Mouse (Mus musculus): ENCODE measurements around the gene Srrm1. TPM values are rescaled to one million over a fixed set of nuclear protein-coding genes. Genes with fewer than 3 reads are reported as not detected.

The Srrm1 gene
- polyA plus RNA-seq (2015; fragmentation: Nextera tagmentation; extraction: Ambion mirVana), result 179 and 198 TPM in 2 replicates

DNA sequence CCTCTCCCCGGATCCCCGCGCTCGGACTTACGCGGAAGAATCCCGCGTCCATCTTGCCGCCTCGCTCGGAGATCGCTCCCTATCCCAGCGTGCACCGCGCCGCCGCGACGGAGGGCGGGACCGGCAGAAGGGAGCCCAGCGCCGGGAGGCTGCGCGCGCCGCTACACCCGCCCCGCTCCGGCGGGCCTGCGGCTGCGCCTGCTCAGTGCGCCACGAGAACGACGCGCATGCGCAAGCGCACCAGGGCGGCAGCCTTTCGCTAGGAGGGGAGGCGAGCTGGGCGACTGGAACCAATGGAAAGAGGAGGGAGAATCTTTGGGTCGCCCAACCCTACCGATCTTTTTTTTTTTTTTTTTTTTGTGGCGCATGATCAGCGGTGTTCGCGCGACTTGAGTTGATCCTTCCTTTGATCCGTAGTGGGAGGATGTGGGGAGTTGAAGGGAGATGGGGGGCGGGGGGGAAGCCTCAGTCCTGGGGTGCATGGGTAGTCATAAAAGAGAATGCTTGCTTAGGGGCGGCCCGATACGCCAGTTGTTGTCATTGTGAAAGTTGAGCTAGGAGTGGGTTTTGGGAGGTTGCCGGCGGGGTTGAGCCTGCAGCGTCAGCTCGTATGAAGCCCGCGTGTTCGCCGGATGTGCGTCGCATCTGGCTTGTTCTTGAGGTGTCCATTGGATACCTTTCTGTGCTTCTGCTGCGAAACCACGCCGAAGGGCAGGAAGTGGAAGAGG lies at the start of gene Srrm1:
Srrm1 (minus strand) TSS at position 256 of the 728 bp plus-strand sequence.
- WGBS, result under 1% methylated on average over 67 of the region's 69 CpGs
- H3K27me3 ChIP-seq (replicated peaks; ENCODE audit: control insufficient read depth, insufficient read depth, low read length), result no peaks in the 10 kb centered on the region
- peaks cover 17% of the 10 kb centered on the region for H3K4me1 ChIP-seq (replicated peaks; ENCODE audit: control insufficient read depth, insufficient read depth, low read length)
- peak within 1 kb of the TSS; percentile 89 for H3K4me2 ChIP-seq (ENCODE audit: low read length)
- peak; percentile 96 for ATAC-seq
- peaks cover 4% of the 10 kb centered on the region; the same call in 1 of the 2 replicates for H3K36me3 ChIP-seq (ENCODE audit: control insufficient read depth, insufficient read depth)
- H3K4me3 ChIP-seq (replicated peaks; ENCODE audit: low read length), result peak within 1 kb of the TSS; percentile 95
- H3K9ac ChIP-seq (replicated peaks; ENCODE audit: low read depth, low read length), result peak within 1 kb of the TSS; percentile 97
- peak within 1 kb of the TSS; percentile 97 for H3K27ac ChIP-seq (ENCODE audit: low read length)
- no peaks in the 10 kb centered on the region for H3K9me3 ChIP-seq (ENCODE audit: control insufficient read depth, low read length)

DNA sequence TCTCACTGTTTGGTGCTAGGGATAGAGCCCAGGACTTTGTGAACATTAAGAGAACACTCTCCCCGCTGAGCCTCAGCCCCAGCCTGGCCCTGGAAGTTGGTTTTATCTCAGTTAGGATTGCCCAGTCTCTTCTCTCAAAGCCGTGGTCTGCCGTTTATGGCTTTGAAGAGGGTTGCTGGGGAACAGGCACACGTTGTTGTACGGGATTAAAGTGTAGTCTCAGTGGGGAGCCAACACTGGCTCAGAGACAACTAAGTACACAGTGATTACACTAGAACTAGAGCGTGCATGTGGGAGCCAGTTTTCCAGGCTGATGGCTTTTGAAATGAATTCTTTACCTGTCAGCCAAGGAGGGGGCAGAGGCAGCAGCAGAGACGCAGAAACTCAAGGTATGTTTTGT lies 48.8 kb upstream of the Srrm1 start:
- ATAC-seq, result no peak
- H3K4me3 ChIP-seq (replicated peaks; ENCODE audit: low read length), result no peak overlapping the region
- no peaks in the 10 kb centered on the region for H3K36me3 ChIP-seq (ENCODE audit: control insufficient read depth, insufficient read depth)
- peaks cover 17% of the 10 kb centered on the region for H3K27me3 ChIP-seq (replicated peaks; ENCODE audit: control insufficient read depth, insufficient read depth, low read length)
- no peaks in the 10 kb centered on the region for H3K9me3 ChIP-seq (ENCODE audit: control insufficient read depth, low read length)
- peaks cover 7% of the 10 kb centered on the region for H3K4me1 ChIP-seq (replicated peaks; ENCODE audit: control insufficient read depth, insufficient read depth, low read length)
- H3K9ac ChIP-seq (replicated peaks; ENCODE audit: low read depth, low read length), result no peak overlapping the region
- H3K27ac ChIP-seq (ENCODE audit: low read length), result no peak overlapping the region
- WGBS, result 13% methylated on average over 7 of the region's 7 CpGs
- no peak overlapping the region for H3K4me2 ChIP-seq (ENCODE audit: low read length)

DNA sequence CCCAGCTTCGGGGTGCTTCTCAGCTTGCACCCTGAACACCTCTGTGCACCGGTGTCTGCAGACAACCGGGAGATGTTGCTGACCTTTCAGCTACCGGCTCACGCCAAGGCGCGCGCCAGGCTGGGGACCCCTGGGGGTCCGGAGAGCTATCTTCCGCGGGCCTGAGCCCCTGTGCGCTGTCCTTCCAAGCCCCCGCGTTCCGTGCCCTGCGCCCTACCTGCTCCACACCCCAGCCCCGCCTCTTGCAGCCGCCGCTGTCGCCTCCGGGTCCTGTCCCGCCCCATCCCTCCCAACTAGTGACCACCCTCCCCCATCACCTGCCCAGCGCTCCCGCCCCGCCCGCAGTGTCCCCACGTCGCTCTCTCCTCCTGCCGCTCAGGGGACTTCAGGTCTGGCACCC lies 44.9 kb upstream of the Srrm1 start, which contains the start of gene Ncmap:
Ncmap (minus strand) TSS at position 237 of the 400 bp plus-strand sequence.
- Histone ChIP-seq H3K27me3 (replicated peaks; ENCODE audit: control insufficient read depth, insufficient read depth, low read length) (peaks cover 20% of the 10 kb centered on the region), H3K4me2 (ENCODE audit: low read length) (peak within 1 kb of the TSS; percentile 46)
- ATAC-seq, result no peak

DNA sequence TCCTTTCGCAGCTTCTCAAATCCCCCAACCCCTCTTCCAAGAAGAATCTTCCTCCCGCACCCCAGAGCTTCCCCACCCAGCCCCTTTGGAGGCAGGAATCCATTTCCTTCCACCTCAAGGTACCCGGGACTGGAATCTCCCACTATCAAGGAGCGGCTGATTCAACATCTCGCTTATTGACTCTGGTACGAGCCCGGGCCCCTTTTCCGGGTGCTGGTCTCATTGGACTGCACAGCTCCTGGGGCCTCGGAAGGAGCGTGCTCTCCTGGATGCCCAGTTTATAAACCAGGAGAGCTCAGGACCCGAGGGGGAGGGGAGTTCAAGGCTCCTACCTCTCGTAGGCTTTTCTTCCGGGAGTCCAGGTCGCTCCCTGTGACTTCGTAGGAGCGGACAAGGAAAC lies 44.4 kb upstream of the Srrm1 start:
- Histone ChIP-seq H3K4me1 (replicated peaks; ENCODE audit: control insufficient read depth, insufficient read depth, low read length) (peaks cover 7% of the 10 kb centered on the region), H3K36me3 (ENCODE audit: control insufficient read depth, insufficient read depth) (no peaks in the 10 kb centered on the region)
- no peak for ATAC-seq

More for the DNA sequence above, 44.9 kb upstream of the Srrm1 start, which contains the start of gene Ncmap:
- peaks cover 7% of the 10 kb centered on the region for H3K4me1 ChIP-seq (replicated peaks; ENCODE audit: control insufficient read depth, insufficient read depth, low read length)
- no peaks in the 10 kb centered on the region for H3K36me3 ChIP-seq (ENCODE audit: control insufficient read depth, insufficient read depth)
- H3K27ac ChIP-seq (ENCODE audit: low read length), result no peak within 1 kb of the TSS
- 0 out of 2 replicates have a peak within 1 kb of the TSS, but pooled peaks have one; percentile 12 for H3K9ac ChIP-seq (replicated peaks; ENCODE audit: low read depth, low read length)
- H3K9me3 ChIP-seq (ENCODE audit: control insufficient read depth, low read length), result no peaks in the 10 kb centered on the region
- under 1% methylated on average over 29 of the region's 29 CpGs for WGBS
- peak within 1 kb of the TSS; percentile 23 for H3K4me3 ChIP-seq (replicated peaks; ENCODE audit: low read length)

DNA sequence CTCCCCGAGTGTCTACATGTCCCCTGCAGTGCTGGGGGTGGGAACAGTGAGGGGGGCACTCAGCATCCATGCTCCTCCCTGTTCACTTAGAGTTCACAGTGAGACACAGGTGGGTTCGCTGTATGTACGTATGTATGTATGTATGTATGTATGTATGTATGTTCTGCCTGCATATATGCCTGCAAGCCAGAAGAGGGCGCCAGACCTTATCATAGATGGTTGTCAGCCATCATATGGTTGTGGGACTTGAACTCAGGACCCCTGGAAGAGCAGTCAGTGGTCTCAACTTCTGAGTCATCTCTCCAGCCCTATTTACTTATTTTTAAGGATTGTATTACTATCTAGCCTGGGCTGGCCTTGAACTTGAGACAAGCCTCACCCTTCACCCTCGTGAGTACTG lies 43.2 kb upstream of the Srrm1 start:
- H3K4me1 ChIP-seq (replicated peaks; ENCODE audit: control insufficient read depth, insufficient read depth, low read length), result peaks cover 7% of the 10 kb centered on the region
- H3K4me2 ChIP-seq (ENCODE audit: low read length), result no peak overlapping the region
- H3K27me3 ChIP-seq (replicated peaks; ENCODE audit: control insufficient read depth, insufficient read depth, low read length), result peaks cover 20% of the 10 kb centered on the region
- WGBS, result 84% methylated on average over 5 of the region's 5 CpGs
- no peak overlapping the region for H3K9ac ChIP-seq (replicated peaks; ENCODE audit: low read depth, low read length)
- no peak for ATAC-seq
- H3K27ac ChIP-seq (ENCODE audit: low read length), result no peak overlapping the region
- no peak overlapping the region for H3K4me3 ChIP-seq (replicated peaks; ENCODE audit: low read length)
- H3K9me3 ChIP-seq (ENCODE audit: control insufficient read depth, low read length), result no peaks in the 10 kb centered on the region
- H3K36me3 ChIP-seq (ENCODE audit: control insufficient read depth, insufficient read depth), result no peaks in the 10 kb centered on the region

More for the DNA sequence above, 44.4 kb upstream of the Srrm1 start:
- H3K4me2 ChIP-seq (ENCODE audit: low read length), result peak overlapping the region; percentile 46
- H3K4me3 ChIP-seq (replicated peaks; ENCODE audit: low read length), result peak overlapping the region; percentile 23
- no peak overlapping the region for H3K27ac ChIP-seq (ENCODE audit: low read length)
- H3K27me3 ChIP-seq (replicated peaks; ENCODE audit: control insufficient read depth, insufficient read depth, low read length), result peaks cover 20% of the 10 kb centered on the region
- H3K9me3 ChIP-seq (ENCODE audit: control insufficient read depth, low read length), result no peaks in the 10 kb centered on the region
- 6% methylated on average over 16 of the region's 16 CpGs for WGBS
- H3K9ac ChIP-seq (replicated peaks; ENCODE audit: low read depth, low read length), result 0 out of 2 replicates have a peak overlapping the region, but pooled peaks have one; percentile 12

DNA sequence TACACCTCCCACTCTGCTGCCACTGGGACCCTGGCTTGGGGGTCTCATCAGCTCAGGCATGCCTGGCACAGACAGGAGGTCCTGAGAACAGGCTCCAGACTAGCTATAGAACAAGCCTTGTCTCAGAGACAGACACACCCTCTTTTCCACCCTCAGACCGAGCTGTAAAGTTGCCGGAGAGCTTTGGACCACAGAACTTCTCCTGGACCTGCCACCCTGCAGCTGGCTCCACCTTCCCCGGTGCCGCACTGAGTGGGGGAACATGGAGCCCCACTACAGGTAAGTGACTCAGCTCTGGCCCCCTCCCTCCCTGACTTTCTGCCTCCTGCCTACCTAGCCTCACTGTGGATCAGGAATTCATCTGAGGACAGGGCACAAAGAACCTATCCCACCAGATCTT lies 42.3 kb upstream of the Srrm1 start:
- H3K4me3 ChIP-seq (replicated peaks; ENCODE audit: low read length), result no peak overlapping the region
- H3K9me3 ChIP-seq (ENCODE audit: control insufficient read depth, low read length), result no peaks in the 10 kb centered on the region
- H3K27me3 ChIP-seq (replicated peaks; ENCODE audit: control insufficient read depth, insufficient read depth, low read length), result peaks cover 20% of the 10 kb centered on the region
- H3K36me3 ChIP-seq (ENCODE audit: control insufficient read depth, insufficient read depth), result no peaks in the 10 kb centered on the region
- no peak overlapping the region for H3K27ac ChIP-seq (ENCODE audit: low read length)
- no peak overlapping the region for H3K4me2 ChIP-seq (ENCODE audit: low read length)
- peaks cover 7% of the 10 kb centered on the region for H3K4me1 ChIP-seq (replicated peaks; ENCODE audit: control insufficient read depth, insufficient read depth, low read length)
- no peak for ATAC-seq
- no peak overlapping the region for H3K9ac ChIP-seq (replicated peaks; ENCODE audit: low read depth, low read length)
- 90% methylated on average over 4 of the region's 4 CpGs for WGBS

DNA sequence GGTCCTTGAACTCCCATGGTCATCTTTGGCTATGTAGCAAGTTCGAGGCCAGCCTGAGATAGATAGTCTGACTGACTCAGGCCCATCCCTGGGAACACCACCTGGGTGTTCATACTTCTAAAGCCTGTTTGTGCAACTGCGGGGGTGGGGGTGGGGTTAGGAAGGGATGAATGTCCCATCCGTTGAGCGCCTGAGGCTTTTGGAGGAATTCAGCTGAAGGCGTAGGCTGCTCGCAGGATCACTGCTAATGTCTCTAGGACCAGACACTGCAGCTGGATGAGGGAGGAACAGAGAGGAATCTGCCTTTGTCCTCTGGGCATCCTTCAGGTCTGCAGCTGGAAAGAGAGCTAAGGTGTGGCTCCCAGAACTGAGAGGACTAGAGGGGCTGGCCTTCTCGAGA lies 41.5 kb upstream of the Srrm1 start:
- H3K4me3 ChIP-seq (replicated peaks; ENCODE audit: low read length), result no peak overlapping the region
- peaks cover 7% of the 10 kb centered on the region for H3K4me1 ChIP-seq (replicated peaks; ENCODE audit: control insufficient read depth, insufficient read depth, low read length)
- no peaks in the 10 kb centered on the region for H3K36me3 ChIP-seq (ENCODE audit: control insufficient read depth, insufficient read depth)
- no peak overlapping the region for H3K27ac ChIP-seq (ENCODE audit: low read length)
- no peak overlapping the region for H3K4me2 ChIP-seq (ENCODE audit: low read length)
- ATAC-seq, result no peak
- 83% methylated on average over 7 of the region's 7 CpGs for WGBS
- H3K9ac ChIP-seq (replicated peaks; ENCODE audit: low read depth, low read length), result no peak overlapping the region
- peaks cover 20% of the 10 kb centered on the region for H3K27me3 ChIP-seq (replicated peaks; ENCODE audit: control insufficient read depth, insufficient read depth, low read length)
- H3K9me3 ChIP-seq (ENCODE audit: control insufficient read depth, low read length), result no peaks in the 10 kb centered on the region

DNA sequence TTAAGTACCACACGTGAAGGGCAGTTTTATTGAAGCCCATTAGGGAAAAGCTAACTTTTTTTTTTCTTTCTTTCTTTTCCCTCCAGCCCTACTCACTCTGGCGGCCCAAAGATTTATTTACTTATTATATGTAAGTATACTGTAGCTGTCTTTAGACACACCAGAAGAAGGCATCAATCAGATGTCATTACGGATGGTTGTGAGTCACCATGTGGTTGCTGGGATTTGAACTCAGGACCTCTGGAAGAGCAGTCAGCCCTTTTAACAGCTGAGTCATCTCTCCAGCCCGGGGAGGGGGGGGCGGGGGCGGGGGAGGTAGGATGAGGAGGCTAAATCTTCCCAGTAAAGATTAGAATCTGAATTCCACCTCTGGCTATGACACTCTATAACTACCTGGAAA lies 40.3 kb upstream of the Srrm1 start:
- no peak for ATAC-seq
- Histone ChIP-seq H3K27me3 (replicated peaks; ENCODE audit: control insufficient read depth, insufficient read depth, low read length) (peaks cover 14% of the 10 kb centered on the region), H3K9me3 (ENCODE audit: control insufficient read depth, low read length) (no peaks in the 10 kb centered on the region), H3K36me3 (ENCODE audit: control insufficient read depth, insufficient read depth) (no peaks in the 10 kb centered on the region), H3K4me1 (replicated peaks; ENCODE audit: control insufficient read depth, insufficient read depth, low read length) (peaks cover 7% of the 10 kb centered on the region), H3K4me2 (ENCODE audit: low read length) (no peak overlapping the region), H3K4me3 (replicated peaks; ENCODE audit: low read length) (no peak overlapping the region), H3K27ac (ENCODE audit: low read length) (no peak overlapping the region), H3K9ac (replicated peaks; ENCODE audit: low read depth, low read length) (no peak overlapping the region)
- 80% methylated on average over 6 of the region's 6 CpGs for WGBS

DNA sequence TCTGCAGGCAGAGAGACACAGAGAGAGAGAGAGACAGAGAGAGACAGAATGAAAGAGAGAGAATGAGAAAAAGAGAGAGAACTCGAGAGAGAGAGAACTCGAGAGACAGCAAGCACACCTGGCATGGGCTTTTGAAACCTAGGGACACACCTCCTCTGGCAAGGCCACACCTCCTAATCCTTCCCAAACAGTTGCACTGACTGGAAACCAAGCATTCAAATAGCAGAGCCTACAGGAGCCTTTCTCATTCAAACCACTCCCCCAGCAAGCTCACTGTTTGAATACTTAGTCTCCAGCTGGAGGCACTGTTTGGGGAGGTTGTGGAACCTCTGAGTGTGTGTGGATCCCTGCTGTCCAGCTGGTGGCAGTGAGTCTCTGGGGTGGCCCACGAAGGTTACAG lies 39.7 kb upstream of the Srrm1 start:
- Histone ChIP-seq H3K4me1 (replicated peaks; ENCODE audit: control insufficient read depth, insufficient read depth, low read length) (peaks cover 2% of the 10 kb centered on the region), H3K27me3 (replicated peaks; ENCODE audit: control insufficient read depth, insufficient read depth, low read length) (peaks cover 12% of the 10 kb centered on the region), H3K9me3 (ENCODE audit: control insufficient read depth, low read length) (no peaks in the 10 kb centered on the region), H3K4me3 (replicated peaks; ENCODE audit: low read length) (no peak overlapping the region), H3K36me3 (ENCODE audit: control insufficient read depth, insufficient read depth) (no peaks in the 10 kb centered on the region), H3K27ac (ENCODE audit: low read length) (no peak overlapping the region), H3K4me2 (ENCODE audit: low read length) (no peak overlapping the region), H3K9ac (replicated peaks; ENCODE audit: low read depth, low read length) (no peak overlapping the region)
- WGBS, result 90% methylated on average over 3 of the region's 3 CpGs
- no peak for ATAC-seq

Data from forebrain, embryonic 16.5 days (tissue).